Mouse (Mus musculus) liver, embryonic 12.5 days (tissue): ENCODE measurements at regions not wholly inside any gene's neighbourhood (a gene's known extent, or its start where the extent isn't known, plus 50 kb on each side); places are given as distances from the start of the nearest gene placed in this dataset.

Source experiments
- ATAC-seq: fragments of 200-750 bp; cut with Nextera tagmentation; 2 replicates; pipeline ENCODE4 v1.8.0; 2017; ENCODE audit warnings: moderate number of reproducible peaks, mild to moderate bottlenecking, moderate library complexity
- H3K27ac ChIP-seq: fragments of 300-500 bp; sonication (generic); 2 replicates; pipeline ENCODE4 v1.5.1; 2016; ENCODE audit warnings: mild to moderate bottlenecking
- H3K27me3 ChIP-seq: fragments of 300-500 bp; sonication (generic); replicated peaks from 2 replicates; pipeline ENCODE4 v1.6.1; 2016; ENCODE audit warnings: mild to moderate bottlenecking, moderate library complexity
- H3K36me3 ChIP-seq: fragments of 300-500 bp; sonication (generic); 2 replicates; pipeline ENCODE4 v1.6.1; 2016; ENCODE audit warnings: mild to moderate bottlenecking, moderate library complexity
- H3K4me1 ChIP-seq: fragments of 300-500 bp; sonication (generic); 2 replicates; pipeline ENCODE4 v1.6.1; 2016
- H3K4me2 ChIP-seq: fragments of 300-500 bp; sonication (generic); 2 replicates; pipeline ENCODE4 v1.6.1; 2016; ENCODE audit warnings: mild to moderate bottlenecking, moderate library complexity
- H3K4me3 ChIP-seq: fragments of 300-500 bp; sonication (generic); 2 replicates; pipeline ENCODE4 v1.5.1; 2016; ENCODE audit warnings: mild to moderate bottlenecking, moderate library complexity
- H3K9ac ChIP-seq: fragments of 300-500 bp; sonication (generic); 2 replicates; pipeline ENCODE4 v1.6.1; 2016; ENCODE audit warnings: mild to moderate bottlenecking, moderate library complexity
- H3K9me3 ChIP-seq: fragments of 300-500 bp; sonication (generic); replicated peaks from 2 replicates; pipeline ENCODE4 v1.6.1; 2016; ENCODE audit warnings: mild to moderate bottlenecking, moderate library complexity
- WGBS: fragments of 180-500 bp; shearing (Covaris S2); methylation state at CpG from one replicate; pipeline ENCODE4 v1.1.7; 2016; ENCODE audit not compliant: insufficient replicate concordance; 5-methylcytosine and 5-hydroxymethylcytosine counted together

GRCm38 (mm10) chr17:68057264-68057663 is 53.3 kb upstream of the Arhgap28 start:
- ATAC-seq: no peak
- Histone ChIP-seq H3K9me3 (no peaks in the 10 kb centered on the region), H3K27me3 (no peaks in the 10 kb centered on the region), H3K27ac (no peak overlapping the region), H3K36me3 (no peaks in the 10 kb centered on the region), H3K4me3 (no peak overlapping the region), H3K4me2 (no peak overlapping the region), H3K9ac (no peak overlapping the region), H3K4me1 (no peaks in the 10 kb centered on the region)
- 54% methylated on average over 3 of the region's 3 CpGs for WGBS

- Histone ChIP-seq H3K27me3 (no peaks in the 10 kb centered on the region), H3K4me2 (no peak overlapping the region), H3K9ac (no peak overlapping the region), H3K36me3 (no peaks in the 10 kb centered on the region), H3K4me3 (no peak overlapping the region), H3K4me1 (no peaks in the 10 kb centered on the region), H3K9me3 (no peaks in the 10 kb centered on the region), H3K27ac (no peak overlapping the region)
- 67% methylated on average over 3 of the region's 3 CpGs for WGBS
- ATAC-seq: no peak
Measured at GRCm38 (mm10) chr17:68060455-68060854, 56.5 kb upstream of the Arhgap28 start.

DNA sequence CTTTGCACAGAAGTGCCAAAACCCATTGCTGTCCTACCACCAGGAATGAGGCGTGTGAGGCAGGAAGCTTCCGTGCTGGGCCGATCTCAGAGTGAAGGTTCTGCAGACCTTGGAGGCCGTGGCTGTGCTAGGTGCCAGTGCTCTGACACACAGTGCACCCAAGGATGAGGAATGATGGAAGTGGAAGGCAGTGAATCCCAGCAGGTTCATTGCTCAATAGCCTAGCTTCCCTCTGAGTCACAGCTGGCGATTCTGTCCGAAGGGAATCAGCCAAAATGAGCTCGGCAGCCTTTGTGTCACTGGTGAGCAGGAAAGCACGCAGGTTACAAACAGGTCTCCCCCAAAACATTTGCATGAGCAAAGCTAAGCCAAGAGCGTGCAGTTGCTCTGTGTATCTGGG is 61.8 kb upstream of the Arhgap28 start:
- no peak overlapping the region for H3K9ac ChIP-seq
- 68% methylated on average over 9 of the region's 9 CpGs for WGBS
- H3K36me3 ChIP-seq: no peaks in the 10 kb centered on the region
- no peak overlapping the region for H3K4me2 ChIP-seq
- H3K9me3 ChIP-seq: no peaks in the 10 kb centered on the region
- no peaks in the 10 kb centered on the region for H3K27me3 ChIP-seq
- H3K4me1 ChIP-seq: no peaks in the 10 kb centered on the region
- H3K27ac ChIP-seq: no peak overlapping the region
- H3K4me3 ChIP-seq: no peak overlapping the region
- ATAC-seq: no peak

DNA sequence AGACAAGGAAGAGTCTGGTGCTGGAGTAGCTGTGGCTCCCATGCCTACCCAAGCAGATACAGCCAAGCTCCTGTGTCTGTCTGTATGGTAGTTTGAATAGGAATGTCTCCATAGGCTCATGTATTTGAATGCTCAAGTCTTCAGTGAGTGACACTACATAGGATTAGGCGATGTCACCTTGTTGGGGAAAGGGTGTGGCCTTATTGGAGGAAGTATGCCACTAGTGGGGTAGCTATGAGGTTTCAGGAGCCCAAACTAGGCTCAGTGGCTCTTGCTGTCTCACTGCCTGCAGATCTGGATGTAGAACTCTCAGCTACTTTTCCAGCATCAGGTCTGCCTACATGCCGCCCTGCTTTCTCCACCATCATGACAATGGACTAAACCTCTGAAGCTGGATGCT is 62.3 kb upstream of the Arhgap28 start:
- WGBS: 83% methylated on average over 2 of the region's 2 CpGs
- H3K4me1 ChIP-seq: no peaks in the 10 kb centered on the region
- no peak overlapping the region for H3K4me2 ChIP-seq
- H3K9me3 ChIP-seq: no peaks in the 10 kb centered on the region
- no peaks in the 10 kb centered on the region for H3K36me3 ChIP-seq
- H3K27me3 ChIP-seq: no peaks in the 10 kb centered on the region
- no peak for ATAC-seq
- H3K4me3 ChIP-seq: no peak overlapping the region
- no peak overlapping the region for H3K9ac ChIP-seq
- no peak overlapping the region for H3K27ac ChIP-seq

DNA sequence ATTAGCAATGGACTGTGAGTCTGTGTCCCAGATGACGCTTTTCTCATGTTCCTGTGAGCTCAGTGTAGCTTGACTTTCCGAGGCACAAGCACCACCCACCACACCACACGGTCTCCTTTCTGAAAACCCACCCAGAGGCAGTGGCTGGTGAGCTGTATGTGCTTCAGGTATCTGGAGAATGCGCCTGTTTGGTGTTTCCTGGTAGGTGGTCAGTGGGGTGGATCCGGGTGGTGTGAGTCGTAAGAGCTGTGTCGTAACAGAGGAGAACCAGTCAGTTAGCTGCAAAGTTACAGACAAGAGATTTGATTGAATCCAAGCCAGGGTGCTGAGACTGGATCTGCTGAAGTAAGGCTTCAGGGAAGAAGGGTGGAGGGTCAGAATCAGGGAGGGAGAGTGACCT is 65.1 kb upstream of the Arhgap28 start:
- Histone ChIP-seq H3K9me3 (no peaks in the 10 kb centered on the region), H3K4me2 (no peak overlapping the region), H3K36me3 (no peaks in the 10 kb centered on the region), H3K27ac (no peak overlapping the region), H3K27me3 (no peaks in the 10 kb centered on the region), H3K9ac (no peak overlapping the region), H3K4me1 (no peaks in the 10 kb centered on the region), H3K4me3 (no peak overlapping the region)
- 61% methylated on average over 7 of the region's 7 CpGs for WGBS
- no peak for ATAC-seq

DNA sequence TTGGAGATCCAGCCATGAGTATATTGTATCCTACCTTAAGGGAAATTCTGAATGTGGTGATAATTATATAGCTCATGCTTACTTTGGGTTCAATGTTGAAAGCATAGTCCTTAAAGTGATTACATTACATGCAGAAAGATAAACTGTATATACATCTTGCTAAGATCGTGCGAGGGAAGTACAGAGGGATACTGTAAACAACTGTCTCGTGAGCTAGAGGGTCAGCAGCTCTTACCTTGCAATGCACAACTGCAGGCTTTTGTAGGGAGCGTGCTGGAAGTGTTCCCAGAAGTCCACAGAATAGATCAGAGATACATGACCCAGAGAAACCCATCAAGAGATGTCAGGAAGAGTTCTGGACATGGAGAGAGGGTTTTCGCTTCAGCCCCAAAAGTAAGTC is 65.6 kb upstream of the Arhgap28 start:
- Histone ChIP-seq H3K27ac (no peak overlapping the region), H3K4me1 (no peaks in the 10 kb centered on the region), H3K36me3 (no peaks in the 10 kb centered on the region), H3K9me3 (no peaks in the 10 kb centered on the region), H3K27me3 (no peaks in the 10 kb centered on the region), H3K9ac (no peak overlapping the region), H3K4me3 (no peak overlapping the region), H3K4me2 (no peak overlapping the region)
- no peak for ATAC-seq
- 66% methylated on average over 5 of the region's 5 CpGs for WGBS

DNA sequence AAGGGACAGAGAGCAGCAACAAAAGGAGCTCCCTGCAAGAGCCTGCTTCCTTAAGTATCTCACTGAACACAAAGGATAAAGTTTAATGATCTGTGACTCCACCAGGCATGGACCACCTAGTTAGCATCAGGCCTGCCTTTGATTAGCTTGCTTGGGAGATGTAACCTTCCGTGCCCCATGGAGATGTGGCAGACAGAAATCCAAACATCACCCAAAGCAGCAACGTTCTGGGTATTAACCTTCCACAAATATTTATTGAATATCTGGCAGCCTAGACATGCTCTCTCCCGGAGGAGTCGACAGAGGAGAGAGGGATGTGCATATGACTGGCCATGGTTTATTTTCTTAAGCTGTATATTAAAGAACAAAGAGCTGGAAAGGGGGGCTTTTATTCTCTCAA is 67.6 kb upstream of the Arhgap28 start:
- H3K27ac ChIP-seq: no peak overlapping the region
- ATAC-seq: no peak

GRCm38 (mm10) chr17:68075712-68076111 is 71.8 kb upstream of the Arhgap28 start:
- H3K36me3 ChIP-seq: no peaks in the 10 kb centered on the region
- no peaks in the 10 kb centered on the region for H3K27me3 ChIP-seq
- no peak overlapping the region for H3K27ac ChIP-seq
- 68% methylated on average over 2 of the region's 2 CpGs for WGBS
- no peak overlapping the region for H3K4me2 ChIP-seq
- no peaks in the 10 kb centered on the region for H3K4me1 ChIP-seq
- H3K9ac ChIP-seq: no peak overlapping the region
- no peak for ATAC-seq
- no peak overlapping the region for H3K4me3 ChIP-seq
- no peaks in the 10 kb centered on the region for H3K9me3 ChIP-seq

More for the DNA sequence above, 67.6 kb upstream of the Arhgap28 start:
- Histone ChIP-seq H3K9ac (no peak overlapping the region), H3K4me3 (no peak overlapping the region), H3K36me3 (no peaks in the 10 kb centered on the region), H3K4me2 (no peak overlapping the region), H3K27me3 (no peaks in the 10 kb centered on the region), H3K4me1 (no peaks in the 10 kb centered on the region), H3K9me3 (no peaks in the 10 kb centered on the region)
- WGBS: 45% methylated on average over 4 of the region's 4 CpGs

DNA sequence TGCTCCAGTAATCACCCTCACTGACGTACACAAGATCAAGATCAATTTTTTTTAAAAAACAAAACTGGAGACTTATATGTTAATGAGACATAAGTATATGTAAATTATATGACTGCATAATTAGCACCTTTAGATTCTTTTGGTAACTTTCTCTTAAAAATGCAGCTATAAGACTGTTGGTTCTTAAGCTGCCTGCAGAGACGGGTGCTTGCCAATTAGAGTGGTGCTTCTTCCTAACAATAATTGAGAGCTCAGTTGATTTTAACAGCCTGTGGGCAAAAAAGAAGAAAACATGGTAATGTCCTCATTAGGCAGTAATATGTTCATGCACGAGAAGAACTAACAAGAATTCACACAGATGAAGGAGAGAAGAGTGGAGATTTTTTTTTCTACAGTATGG is 74.8 kb upstream of the Arhgap28 start:
- no peaks in the 10 kb centered on the region for H3K9me3 ChIP-seq
- no peaks in the 10 kb centered on the region for H3K27me3 ChIP-seq
- H3K27ac ChIP-seq: no peak overlapping the region
- ATAC-seq: no peak
- H3K9ac ChIP-seq: no peak overlapping the region
- H3K4me2 ChIP-seq: no peak overlapping the region
- no peaks in the 10 kb centered on the region for H3K4me1 ChIP-seq
- no peaks in the 10 kb centered on the region for H3K36me3 ChIP-seq
- H3K4me3 ChIP-seq: no peak overlapping the region
- WGBS: 72% methylated on average over 3 of the region's 3 CpGs

DNA sequence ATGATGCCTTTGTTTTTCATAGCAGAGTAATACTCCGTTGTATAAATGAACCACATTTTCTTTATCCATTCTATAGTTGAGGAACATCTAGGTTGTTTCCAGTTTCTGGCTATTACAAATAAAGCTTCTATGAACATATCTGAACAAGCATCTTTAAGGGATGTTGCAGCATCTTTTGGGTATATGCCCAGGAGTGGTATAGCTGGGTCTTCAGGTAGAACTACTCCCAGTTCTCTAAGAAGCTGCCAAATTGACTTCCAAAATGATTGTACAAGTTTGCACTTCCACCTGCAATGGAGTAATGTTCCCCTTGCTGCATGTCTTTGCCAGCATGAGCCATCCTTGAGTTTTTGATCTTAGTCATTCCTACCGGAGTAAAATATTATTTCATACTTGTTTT is 80.5 kb upstream of the Arhgap28 start:
- H3K27ac ChIP-seq: no peak overlapping the region
- H3K4me3 ChIP-seq: no peak overlapping the region
- H3K27me3 ChIP-seq: no peaks in the 10 kb centered on the region
- ATAC-seq: no peak
- no peaks in the 10 kb centered on the region for H3K36me3 ChIP-seq
- no peaks in the 10 kb centered on the region for H3K9me3 ChIP-seq
- no peak overlapping the region for H3K4me2 ChIP-seq
- 69% methylated on average over 2 of the region's 2 CpGs for WGBS
- no peaks in the 10 kb centered on the region for H3K4me1 ChIP-seq
- no peak overlapping the region for H3K9ac ChIP-seq

GRCm38 (mm10) chr17:68087149-68087548 is 83.2 kb upstream of the Arhgap28 start:
- Histone ChIP-seq H3K4me3 (no peak overlapping the region), H3K4me1 (no peaks in the 10 kb centered on the region), H3K9ac (no peak overlapping the region), H3K4me2 (no peak overlapping the region), H3K27me3 (no peaks in the 10 kb centered on the region), H3K36me3 (no peaks in the 10 kb centered on the region), H3K9me3 (no peaks in the 10 kb centered on the region), H3K27ac (no peak overlapping the region)
- WGBS: 17% methylated on average over 1 of the region's 1 CpGs
- no peak for ATAC-seq

DNA sequence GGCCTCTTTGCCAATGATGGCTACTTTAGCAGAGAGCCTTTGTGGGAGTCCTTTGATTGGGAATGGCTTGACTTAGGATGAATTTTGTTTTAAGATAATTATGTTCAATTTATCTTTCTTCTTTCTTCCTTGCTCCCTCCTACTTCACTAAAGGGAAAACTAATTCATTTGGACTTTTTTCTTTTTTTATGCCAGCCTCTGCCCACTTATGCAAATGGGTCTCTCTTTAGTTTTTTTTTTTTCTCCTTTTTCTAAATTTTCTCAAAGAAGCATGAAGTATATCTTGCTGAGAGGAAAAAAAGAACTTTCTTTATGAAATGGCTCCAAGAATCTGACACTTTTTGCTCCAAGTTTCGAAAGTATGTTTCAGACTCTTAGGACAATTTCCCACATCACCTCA is 85.3 kb upstream of the Arhgap28 start:
- no peak overlapping the region for H3K27ac ChIP-seq
- no peak overlapping the region for H3K9ac ChIP-seq
- no peaks in the 10 kb centered on the region for H3K36me3 ChIP-seq
- H3K4me3 ChIP-seq: no peak overlapping the region
- H3K4me2 ChIP-seq: no peak overlapping the region
- no peaks in the 10 kb centered on the region for H3K4me1 ChIP-seq
- no peaks in the 10 kb centered on the region for H3K27me3 ChIP-seq
- 52% methylated on average over 1 of the region's 1 CpGs for WGBS
- no peaks in the 10 kb centered on the region for H3K9me3 ChIP-seq
- no peak for ATAC-seq

DNA sequence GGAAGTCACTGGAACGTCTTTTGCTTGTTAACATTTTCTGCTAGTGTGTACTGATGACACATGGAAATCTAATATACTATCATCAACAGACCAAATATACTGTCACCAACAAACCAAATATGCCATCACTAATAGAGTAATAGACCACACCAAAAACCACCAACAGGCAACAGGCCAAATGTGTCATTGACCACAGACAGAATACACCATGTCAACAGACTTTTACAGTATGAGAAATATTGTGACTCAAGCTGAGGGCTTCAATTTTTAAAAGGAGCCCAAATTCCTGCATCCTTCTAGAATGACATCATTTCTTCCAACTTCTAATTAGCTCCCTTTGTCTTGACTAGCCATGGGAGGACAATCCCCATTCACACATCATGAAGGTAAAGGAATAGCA is 85.9 kb upstream of the Arhgap28 start:
- Histone ChIP-seq H3K36me3 (no peaks in the 10 kb centered on the region), H3K27me3 (no peaks in the 10 kb centered on the region), H3K9ac (no peak overlapping the region), H3K4me3 (no peak overlapping the region), H3K4me2 (no peak overlapping the region), H3K4me1 (no peaks in the 10 kb centered on the region), H3K9me3 (no peaks in the 10 kb centered on the region), H3K27ac (no peak overlapping the region)
- ATAC-seq: no peak
- 37% methylated on average over 1 of the region's 1 CpGs for WGBS
